Mouse (Mus musculus) liver, adult 2 months (tissue): ENCODE data around the gene Olfr392.

Experiments
- CTCF ChIP-seq: fragments of 200-500 bp; IDR thresholded peaks from 2 replicates; pipeline ENCODE4 v1.5.1; 2011; ENCODE audit warnings: low read depth, low read length, control low read depth
- POLR2A ChIP-seq: fragments of 200-500 bp; IDR thresholded peaks from 2 replicates; pipeline ENCODE4 v1.6.1; 2011; ENCODE audit warnings: low read length, control low read depth; ENCODE audit not compliant: insufficient read depth; ENCODE audit errors: extremely low read depth

DNA sequence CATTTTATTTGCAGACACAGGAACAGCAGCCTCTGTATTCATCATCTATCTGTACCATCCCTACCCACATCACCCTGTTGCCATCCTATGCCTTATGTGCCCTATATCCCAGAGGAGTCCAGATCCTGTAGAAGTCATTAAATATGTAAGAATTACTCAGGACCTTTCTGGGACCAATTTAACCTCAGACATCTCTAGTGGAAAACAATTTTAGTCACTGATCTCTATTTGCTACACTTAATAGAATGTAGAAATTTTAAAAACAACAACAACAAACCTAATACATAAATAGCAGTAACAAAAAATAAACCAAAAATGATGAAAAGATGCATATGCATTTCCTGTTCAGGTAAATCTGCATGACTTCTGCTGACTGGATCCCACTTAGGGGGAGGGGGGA, 34.5 kb upstream of the Olfr392 start, which contains the start of gene Olfr393:
- TF ChIP-seq CTCF (no peak), POLR2A (no peak)
